Mouse (Mus musculus) heart, embryonic 13.5 days (tissue): ENCODE measurements around the gene Stub1. TPM values are rescaled to one million over a fixed set of nuclear protein-coding genes. Genes with fewer than 3 reads are reported as not detected.
A peak's percentile ranks its signal among the peaks of the same experiment; 100 is the strongest.

Experiments used
- ATAC-seq: fragments of 200-750 bp; cut with Nextera tagmentation; 2 replicates; pipeline ENCODE4 v1.8.0; 2017; ENCODE audit warnings: moderate TSS enrichment; ENCODE audit not compliant: insufficient number of reproducible peaks, low FRiP score, low TSS enrichment; ENCODE audit errors: extremely low read depth
- H3K27ac ChIP-seq: fragments of 300-500 bp; sonication (generic); replicated peaks from 2 replicates; pipeline ENCODE4 v1.5.1; 2015; ENCODE audit warnings: moderate library complexity, mild to moderate bottlenecking, inconsistent platforms
- H3K27me3 ChIP-seq: fragments of 300-500 bp; sonication (generic); replicated peaks from 2 replicates; pipeline ENCODE4 v1.6.1; 2015; ENCODE audit warnings: mild to moderate bottlenecking, inconsistent platforms
- H3K36me3 ChIP-seq: fragments of 300-500 bp; sonication (generic); 2 replicates; pipeline ENCODE4 v1.6.1; 2015; ENCODE audit warnings: mild to moderate bottlenecking, inconsistent platforms
- H3K4me1 ChIP-seq: fragments of 300-500 bp; sonication (generic); 2 replicates; pipeline ENCODE4 v1.6.1; 2015; ENCODE audit warnings: inconsistent platforms
- H3K4me2 ChIP-seq: fragments of 300-500 bp; sonication (generic); 2 replicates; pipeline ENCODE4 v1.6.1; 2015; ENCODE audit warnings: inconsistent platforms, mild to moderate bottlenecking, moderate library complexity
- H3K4me3 ChIP-seq: fragments of 300-500 bp; sonication (generic); 2 replicates; pipeline ENCODE4 v1.5.1; 2015; ENCODE audit warnings: moderate library complexity, mild to moderate bottlenecking, inconsistent platforms
- H3K9ac ChIP-seq: fragments of 300-500 bp; sonication (generic); 2 replicates; pipeline ENCODE4 v1.6.1; 2015; ENCODE audit warnings: inconsistent platforms, mild to moderate bottlenecking, moderate library complexity
- H3K9me3 ChIP-seq: fragments of 300-500 bp; sonication (generic); 2 replicates; pipeline ENCODE4 v1.6.1; 2016; ENCODE audit warnings: inconsistent platforms
- WGBS: fragments of 180-500 bp; shearing (Covaris S2); methylation state at CpG from one replicate; pipeline ENCODE4 v1.1.7; 2015; ENCODE audit warnings: mixed read lengths; 5-methylcytosine and 5-hydroxymethylcytosine counted together
- microRNA-seq: library from miRNA; unstranded; fragments of <30 nt; microRNA quantifications from one replicate; pipeline ENCODE4, GENCODE M21; 2016
- polyA plus RNA-seq: library from polyadenylated mRNA; unstranded; fragments of >200 nt; fragmentation: Nextera tagmentation; extraction: Ambion mirVana; gene quantifications from 2 replicates; pipeline ENCODE4 v1.2.1, GENCODE M21; 2015

Stub1 gene
- polyA plus RNA-seq, 1 experiment from 2014 or later = 287 TPM

DNA sequence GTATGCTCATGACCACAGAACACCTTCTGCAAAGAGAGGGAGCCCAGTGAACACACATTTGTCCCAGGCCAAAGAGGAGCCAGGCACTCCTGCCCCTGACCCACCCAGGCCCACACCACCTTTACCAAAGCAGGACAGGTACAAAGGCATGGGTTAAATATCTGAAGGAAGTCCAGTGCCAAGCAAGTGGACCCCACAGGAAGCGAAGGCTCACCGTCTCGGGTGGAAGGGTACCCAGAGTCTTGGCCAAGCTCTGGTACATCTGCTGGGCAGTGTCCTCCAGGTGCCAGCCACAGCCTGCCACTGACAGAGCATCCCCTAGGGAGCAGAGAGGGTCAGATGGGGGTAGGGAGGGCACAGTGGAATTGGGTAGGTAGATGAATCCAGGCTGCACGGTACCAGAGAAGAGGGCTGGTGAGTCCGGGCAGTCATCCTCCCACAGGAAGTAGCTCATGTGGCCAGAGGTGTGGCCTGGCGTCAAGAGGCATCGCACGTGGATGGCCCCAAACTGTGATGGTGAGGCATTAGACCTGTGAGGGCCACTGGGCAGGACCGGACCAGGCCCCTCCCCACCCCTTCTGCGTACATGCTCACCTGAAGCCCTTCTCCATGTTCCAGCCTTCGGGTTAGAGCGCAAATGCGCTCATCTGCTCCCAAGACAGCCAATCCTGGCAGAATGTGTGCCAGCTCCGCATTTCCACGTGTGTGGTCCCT, 49.2 kb downstream of the Stub1 start:
- Histone ChIP-seq H3K36me3 (peaks cover 69% of the 10 kb centered on the region), H3K9ac (peak overlapping the region; percentile 90), H3K27ac (no peak overlapping the region), H3K4me3 (peak overlapping the region; percentile 79), H3K27me3 (no peaks in the 10 kb centered on the region), H3K4me2 (peak overlapping the region; percentile 94), H3K9me3 (no peaks in the 10 kb centered on the region), H3K4me1 (peaks cover 31% of the 10 kb centered on the region)
- no peak for ATAC-seq
- WGBS = 82% methylated on average over 15 of the region's 15 CpGs

DNA sequence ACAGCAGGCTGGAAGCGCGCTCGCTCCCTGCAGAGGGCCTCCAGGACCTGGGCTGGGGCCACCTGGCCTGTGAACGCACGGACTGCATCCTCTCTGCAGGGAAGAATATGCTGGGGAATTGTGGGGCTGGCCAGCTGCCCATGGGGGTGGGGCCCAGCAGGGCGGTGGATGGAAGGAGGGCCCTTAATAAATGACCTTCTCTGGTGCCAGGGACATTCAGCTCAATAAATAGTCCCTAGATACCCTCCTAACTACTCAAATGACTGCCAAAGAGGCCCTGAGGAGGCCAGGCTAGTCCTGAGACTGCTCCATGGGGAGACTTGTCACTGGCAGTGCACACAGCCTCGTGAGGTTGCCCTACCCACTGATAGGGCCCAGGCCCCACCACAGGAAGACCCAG, 50.1 kb downstream of the Stub1 start:
- WGBS = 66% methylated on average over 7 of the region's 7 CpGs
- Histone ChIP-seq H3K4me2 (no peak overlapping the region), H3K36me3 (peaks cover 72% of the 10 kb centered on the region), H3K27me3 (no peaks in the 10 kb centered on the region), H3K27ac (peak overlapping the region; percentile 21), H3K9me3 (no peaks in the 10 kb centered on the region), H3K9ac (peak overlapping the region; percentile 90), H3K4me1 (peaks cover 31% of the 10 kb centered on the region), H3K4me3 (no peak overlapping the region)
- ATAC-seq = no peak

DNA sequence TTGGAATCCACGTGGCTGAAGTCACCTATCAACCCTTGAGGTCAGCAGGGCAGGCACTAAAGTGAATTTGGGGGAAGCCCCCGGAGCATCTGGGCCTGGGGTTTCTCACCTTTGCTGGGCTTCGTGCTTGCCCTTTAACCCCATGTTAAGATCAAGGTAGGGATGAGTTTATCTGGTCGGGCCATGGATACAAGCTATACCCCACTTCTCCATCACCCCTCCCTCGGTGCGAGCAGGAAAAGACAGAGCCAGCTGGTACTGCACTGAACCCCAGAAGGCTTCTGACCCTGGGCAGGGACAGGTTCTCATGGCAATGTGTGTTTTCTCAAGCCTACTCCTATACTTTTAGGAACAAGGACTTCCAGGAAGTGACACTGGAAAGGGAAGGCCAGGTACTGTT, 51.9 kb downstream of the Stub1 start:
- WGBS = 75% methylated on average over 6 of the region's 6 CpGs
- H3K27me3 ChIP-seq = no peaks in the 10 kb centered on the region
- H3K4me3 ChIP-seq = no peak overlapping the region
- H3K4me1 ChIP-seq = peaks cover 31% of the 10 kb centered on the region
- H3K36me3 ChIP-seq = peaks cover 75% of the 10 kb centered on the region
- no peak for ATAC-seq
- no peak overlapping the region for H3K27ac ChIP-seq
- H3K4me2 ChIP-seq = no peak overlapping the region
- H3K9me3 ChIP-seq = no peaks in the 10 kb centered on the region
- no peak overlapping the region for H3K9ac ChIP-seq

Small RNA genes lying within 50 kb of the gene (microRNA-seq; reads per million reads assigned to microRNA genes)
- gene Mir3082 (1.0 reads per million), gene Mir6966 (not detected)

Other genes starting within 250 kb of the Stub1 start
- gene Gng13, start 116.2 kb downstream of the Stub1 start, polyA plus RNA-seq = 3.2 and 3.4 TPM in 2 replicates
- 18.8 and 20.4 TPM in 2 replicates for gene Chtf18, start 106.0 kb downstream of the Stub1 start, polyA plus RNA-seq
- gene Rpusd1, start 105.7 kb downstream of the Stub1 start, polyA plus RNA-seq = 13.3 and 13.7 TPM in 2 replicates
- gene Mslnl, start 97.4 kb downstream of the Stub1 start, polyA plus RNA-seq = not detected in 2 replicates
- gene Msln, start 79.0 kb downstream of the Stub1 start, polyA plus RNA-seq = 28.7 and 32.4 TPM in 2 replicates
- 27.1 and 30.6 TPM in 2 replicates for gene Narfl, start 59.6 kb downstream of the Stub1 start, polyA plus RNA-seq
- 50.2 and 51.3 TPM in 2 replicates for gene Haghl, start 47.7 kb downstream of the Stub1 start, polyA plus RNA-seq
- 0.09 and 0.17 TPM in 2 replicates for gene Ccdc78, start 46.8 kb downstream of the Stub1 start, polyA plus RNA-seq
- gene Fam173a, start 40.5 kb downstream of the Stub1 start, polyA plus RNA-seq = 62.2 and 69.9 TPM in 2 replicates
- 0.84 TPM in 1 of 2 replicates, not detected in the other for gene AC134908.4, start 37.7 kb downstream of the Stub1 start, polyA plus RNA-seq
- gene Metrn, start 36.3 kb downstream of the Stub1 start, polyA plus RNA-seq = 28.1 and 28.9 TPM in 2 replicates
- gene Fbxl16, start 24.3 kb downstream of the Stub1 start, polyA plus RNA-seq = 1.0 and 1.1 TPM in 2 replicates
- 14.2 and 15.1 TPM in 2 replicates for gene Wdr24, start 9.8 kb downstream of the Stub1 start, polyA plus RNA-seq
- 36.7 and 37.4 TPM in 2 replicates for gene Jmjd8, start 4.5 kb downstream of the Stub1 start, polyA plus RNA-seq
- 0.45 and 0.98 TPM in 2 replicates for gene Rhbdl1, start 3.9 kb upstream of the Stub1 start, polyA plus RNA-seq
- gene Gm20683, start 8.4 kb upstream of the Stub1 start, polyA plus RNA-seq = 2.3 and 2.4 TPM in 2 replicates
- gene Rhot2, start 11.4 kb upstream of the Stub1 start, polyA plus RNA-seq = 18.3 and 22.1 TPM in 2 replicates
- gene Wdr90, start 28.1 kb upstream of the Stub1 start, polyA plus RNA-seq = 12.3 and 15.1 TPM in 2 replicates
- gene Mcrip2, start 35.4 kb upstream of the Stub1 start, polyA plus RNA-seq = 159 and 173 TPM in 2 replicates
- gene Mettl26, start 41.7 kb upstream of the Stub1 start, polyA plus RNA-seq = 35.7 and 43.2 TPM in 2 replicates
- gene Wfikkn1, start 47.5 kb upstream of the Stub1 start, polyA plus RNA-seq = 0.23 and 0.38 TPM in 2 replicates
- 16.1 and 16.4 TPM in 2 replicates for gene Rab40c, start 86.3 kb upstream of the Stub1 start, polyA plus RNA-seq
- 60.4 and 62.1 TPM in 2 replicates for gene Pigq, start 111.5 kb upstream of the Stub1 start, polyA plus RNA-seq
- 0.06 TPM in 1 of 2 replicates, not detected in the other for gene Nhlrc4, start 111.6 kb upstream of the Stub1 start, polyA plus RNA-seq
- gene A930017K11Rik, start 119.2 kb upstream of the Stub1 start, polyA plus RNA-seq = 0.13 and 0.15 TPM in 2 replicates
- 9.3 and 10.6 TPM in 2 replicates for gene Capn15, start 152.4 kb upstream of the Stub1 start, polyA plus RNA-seq
- 11.0 and 12.3 TPM in 2 replicates for gene Rab11fip3, start 236.2 kb upstream of the Stub1 start, polyA plus RNA-seq